ENCODE assay signal across 14 mouse cellular contexts in the genomic region with DNA sequence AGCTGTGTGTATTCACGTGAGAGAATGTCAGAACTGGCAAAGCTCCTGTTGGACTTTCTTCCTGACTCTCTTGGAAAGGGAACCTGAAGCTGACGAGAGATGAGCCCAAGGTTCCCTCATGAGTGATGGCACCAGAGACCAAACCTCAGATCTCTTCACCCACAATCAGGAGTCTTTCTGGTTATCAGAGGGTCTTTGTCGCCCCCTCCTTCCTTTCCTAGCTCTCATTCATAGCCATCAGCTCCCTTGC.
DNase-seq lines count a peak whose midpoint lies in the region; ATAC-seq lines count a peak whose summit lies in the region.
"Had no signal": no experiment of that assay in that cellular context is flagged by ENCODE, and none has a peak within 500 bp of the region (broad histone marks: within the 10 kb centered on the region; RNA-seq: fewer than 3 reads in every experiment).

No protein-coding gene starts in this region.

- ATAC-seq in frontal cortex, adult (ENCODE audit: low TSS enrichment) = 0 out of 2 replicates have a peak, but pooled peaks have one; percentile 8
- ATAC-seq in forebrain, embryonic 12.5 days (ENCODE audit: low FRiP score) = no peak
- ATAC-seq in hindbrain, embryonic 15.5 days (ENCODE audit: low FRiP score, low read depth) = no peak
- ATAC-seq in neural tube, embryonic 12.5 days (ENCODE audit: low FRiP score, low read depth) = peak; percentile 11
- ATAC-seq: lung, postnatal 0 days had no signal

- H3K4me1 ChIP-seq in forebrain, embryonic 12.5 days = peaks cover 56% of the 10 kb centered on the region
- peaks cover 52% of the 10 kb centered on the region for H3K4me1 ChIP-seq in hindbrain, embryonic 15.5 days (replicated peaks)
- peaks cover 43% of the 10 kb centered on the region for H3K4me1 ChIP-seq in neural tube, embryonic 12.5 days

- peak overlapping the region; percentile 36 for H3K4me2 ChIP-seq in forebrain, embryonic 12.5 days
- peak overlapping the region; percentile 32; the same call in 1 of the 2 replicates for H3K4me2 ChIP-seq in hindbrain, embryonic 15.5 days
- H3K4me2 ChIP-seq in neural tube, embryonic 12.5 days (replicated peaks) = peak overlapping the region; percentile 38
- H3K4me2 ChIP-seq: liver, embryonic 11.5 days had no signal

- peak overlapping the region; percentile 99 for H3K27ac ChIP-seq in forebrain, embryonic 12.5 days
- H3K27ac ChIP-seq in hindbrain, embryonic 15.5 days (replicated peaks) = peak overlapping the region; percentile 93
- peak overlapping the region; percentile 96 for H3K27ac ChIP-seq in neural tube, embryonic 12.5 days

- no peaks in the 10 kb centered on the region for H3K36me3 ChIP-seq in forebrain, embryonic 12.5 days (replicated peaks)
- H3K36me3 ChIP-seq in hindbrain, embryonic 15.5 days = no peaks in the 10 kb centered on the region
- no peaks in the 10 kb centered on the region for H3K36me3 ChIP-seq in neural tube, embryonic 12.5 days

- peak overlapping the region; percentile 33; the same call in 1 of the 2 replicates for H3K9ac ChIP-seq in forebrain, embryonic 12.5 days
- H3K9ac ChIP-seq in hindbrain, embryonic 15.5 days = peak overlapping the region; percentile 6; the same call in 1 of the 2 replicates
- H3K9ac ChIP-seq in neural tube, embryonic 12.5 days = peak overlapping the region; percentile 26; the same call in 1 of the 2 replicates

- H3K4me3 ChIP-seq in forebrain, embryonic 12.5 days (replicated peaks) = no peak overlapping the region
- no peak overlapping the region for H3K4me3 ChIP-seq in hindbrain, embryonic 15.5 days
- no peak overlapping the region for H3K4me3 ChIP-seq in neural tube, embryonic 12.5 days

- H3K27me3 ChIP-seq in forebrain, embryonic 12.5 days = peaks cover 15% of the 10 kb centered on the region
- H3K27me3 ChIP-seq in hindbrain, embryonic 15.5 days = no peaks in the 10 kb centered on the region
- H3K27me3 ChIP-seq in neural tube, embryonic 12.5 days (replicated peaks) = no peaks in the 10 kb centered on the region

- WGBS in forebrain, embryonic 12.5 days = 9% methylated on average over 3 of the region's 3 CpGs
- WGBS in hindbrain, embryonic 15.5 days = 10% methylated on average over 3 of the region's 3 CpGs
- 18% methylated on average over 3 of the region's 3 CpGs for WGBS in neural tube, embryonic 12.5 days

- DNase-seq in frontal cortex, postnatal 14 days (ENCODE audit: low spot score in 2 of 2) = no peak
- no peak for DNase-seq in kidney, adult 11 months
- no peak for DNase-seq in right cerebral cortex, adult 2 months (ENCODE audit: low spot score in 2 of 2)
- no peak for DNase-seq in adrenal gland, postnatal 10 days
- DNase-seq: adrenal gland, postnatal 25 days; cerebellum, adult 11 months; kidney, adult 2 months; thymus, adult 18-20 months had no signal

- H3K9me3 ChIP-seq in forebrain, embryonic 12.5 days = no peaks in the 10 kb centered on the region
- no peaks in the 10 kb centered on the region for H3K9me3 ChIP-seq in hindbrain, embryonic 15.5 days
- no peaks in the 10 kb centered on the region for H3K9me3 ChIP-seq in neural tube, embryonic 12.5 days

Comparison
In these comparisons a context has a peak if more than half of its experiments do, and no peak if none do; other contexts are left out.
1. ATAC-seq: peak in frontal cortex, adult (single experiment) and neural tube, embryonic 12.5 days (single experiment); none in forebrain, embryonic 12.5 days (single experiment) and hindbrain, embryonic 15.5 days (single experiment).
2. Peak in every context shown above with its lines, with median percentiles within 50 percentile points of each other: H3K27ac ChIP-seq, H3K4me2 ChIP-seq and H3K9ac ChIP-seq.